Mouse (Mus musculus) thymus, adult 2 months (tissue): ENCODE measurements at regions not wholly inside any gene's neighbourhood (a gene's known extent, or its start where the extent isn't known, plus 50 kb on each side); places are given as distances from the start of the nearest gene placed in this dataset.

ENCODE experiments used
- CTCF ChIP-seq: fragments of 200-500 bp; IDR thresholded peaks from 2 replicates; pipeline ENCODE4 v1.5.1; 2012; ENCODE audit warnings: mild to moderate bottlenecking, control low read depth, low read length, moderate library complexity, borderline replicate concordance; ENCODE audit not compliant: control insufficient read depth, poor library complexity, insufficient read depth; ENCODE audit errors: extremely low read depth
- POLR2A ChIP-seq: fragments of 200-500 bp; IDR thresholded peaks from 2 replicates; pipeline ENCODE4 v1.6.1; 2012; ENCODE audit warnings: mild to moderate bottlenecking, low read length, control low read depth, moderate library complexity; ENCODE audit not compliant: control insufficient read depth, poor library complexity, insufficient read depth; ENCODE audit errors: extremely low read depth

GRCm38 (mm10) chr10:57324226-57324625 lies 162.0 kb upstream of the Hsf2 start:
- no peak for TF ChIP-seq POLR2A
- TF ChIP-seq CTCF = no peak
